Mouse (Mus musculus) heart, embryonic 16.5 days (tissue): Measurements from ENCODE around the gene Zbed4. TPM values are rescaled to one million over a fixed set of nuclear protein-coding genes. Genes with fewer than 3 reads are reported as not detected.
A peak's percentile ranks its signal among the peaks of the same experiment; 100 is the strongest.

Experiments
- ATAC-seq: fragments of 200-750 bp; cut with Nextera tagmentation; replicated peaks from 2 replicates; pipeline ENCODE4 v1.8.0; 2017; ENCODE audit warnings: moderate number of reproducible peaks; ENCODE audit not compliant: insufficient read depth, low FRiP score; ENCODE audit errors: extremely low read depth
- H3K27ac ChIP-seq: fragments of 300-500 bp; sonication (generic); 2 replicates; pipeline ENCODE4 v1.5.1; 2014; ENCODE audit warnings: mild to moderate bottlenecking, low read length, control low read depth, moderate library complexity
- H3K27me3 ChIP-seq: fragments of 300-500 bp; sonication (generic); 2 replicates; pipeline ENCODE4 v1.6.1; 2014; ENCODE audit warnings: low read length, mixed read lengths; ENCODE audit not compliant: control insufficient read depth, insufficient read depth
- H3K36me3 ChIP-seq: fragments of 300-500 bp; sonication (generic); 2 replicates; pipeline ENCODE4 v1.6.1; 2014; ENCODE audit not compliant: control insufficient read depth, insufficient read depth
- H3K4me1 ChIP-seq: fragments of 300-500 bp; sonication (generic); 2 replicates; pipeline ENCODE4 v1.6.1; 2014; ENCODE audit warnings: low read length, mixed read lengths; ENCODE audit not compliant: control insufficient read depth, insufficient read depth
- H3K4me2 ChIP-seq: fragments of 300-500 bp; sonication (generic); 2 replicates; pipeline ENCODE4 v1.6.1; 2014; ENCODE audit warnings: low read depth, mild to moderate bottlenecking, control low read depth, low read length
- H3K4me3 ChIP-seq: fragments of 300-500 bp; sonication (generic); 2 replicates; pipeline ENCODE4 v1.5.1; 2014; ENCODE audit warnings: mild to moderate bottlenecking, control low read depth, low read length
- H3K9ac ChIP-seq: fragments of 300-500 bp; sonication (generic); 2 replicates; pipeline ENCODE4 v1.6.1; 2014; ENCODE audit warnings: low read length, control low read depth
- H3K9me3 ChIP-seq: fragments of 300-500 bp; sonication (generic); replicated peaks from 2 replicates; pipeline ENCODE4 v1.6.1; 2016; ENCODE audit warnings: low read length; ENCODE audit not compliant: control insufficient read depth
- WGBS: fragments of 180-500 bp; shearing (Covaris S2); extraction: QIAGEN DNeasy Blood & Tissue Kit; methylation state at CpG from one replicate; pipeline ENCODE4 v1.1.7; 2014; 5-methylcytosine and 5-hydroxymethylcytosine counted together
- polyA plus RNA-seq: library from polyadenylated mRNA; unstranded; fragments of >200 nt; fragmentation: Nextera tagmentation; extraction: Ambion mirVana; gene quantifications from 2 replicates; pipeline ENCODE4 v1.2.1, GENCODE M21; 2015

The Zbed4 gene
- polyA plus RNA-seq, 1 experiment from 2014 or later = 14.1 TPM

- H3K27ac ChIP-seq = no peak overlapping the region
- H3K4me1 ChIP-seq = peaks cover 24% of the 10 kb centered on the region
- peaks cover 32% of the 10 kb centered on the region for H3K36me3 ChIP-seq
- H3K9me3 ChIP-seq = no peaks in the 10 kb centered on the region
- H3K27me3 ChIP-seq = no peaks in the 10 kb centered on the region
- no peak for ATAC-seq
- no peak overlapping the region for H3K4me2 ChIP-seq
- H3K4me3 ChIP-seq = no peak overlapping the region
- no peak overlapping the region for H3K9ac ChIP-seq
- WGBS = 85% methylated on average over 6 of the region's 6 CpGs
These were observed 76.0 kb downstream of the Zbed4 start for GRCm38 (mm10) chr15:88827466-88827865.

- WGBS = 24% methylated on average over 9 of the region's 9 CpGs
These were observed 76.7 kb downstream of the Zbed4 start for GRCm38 (mm10) chr15:88827991-88828799.

DNA sequence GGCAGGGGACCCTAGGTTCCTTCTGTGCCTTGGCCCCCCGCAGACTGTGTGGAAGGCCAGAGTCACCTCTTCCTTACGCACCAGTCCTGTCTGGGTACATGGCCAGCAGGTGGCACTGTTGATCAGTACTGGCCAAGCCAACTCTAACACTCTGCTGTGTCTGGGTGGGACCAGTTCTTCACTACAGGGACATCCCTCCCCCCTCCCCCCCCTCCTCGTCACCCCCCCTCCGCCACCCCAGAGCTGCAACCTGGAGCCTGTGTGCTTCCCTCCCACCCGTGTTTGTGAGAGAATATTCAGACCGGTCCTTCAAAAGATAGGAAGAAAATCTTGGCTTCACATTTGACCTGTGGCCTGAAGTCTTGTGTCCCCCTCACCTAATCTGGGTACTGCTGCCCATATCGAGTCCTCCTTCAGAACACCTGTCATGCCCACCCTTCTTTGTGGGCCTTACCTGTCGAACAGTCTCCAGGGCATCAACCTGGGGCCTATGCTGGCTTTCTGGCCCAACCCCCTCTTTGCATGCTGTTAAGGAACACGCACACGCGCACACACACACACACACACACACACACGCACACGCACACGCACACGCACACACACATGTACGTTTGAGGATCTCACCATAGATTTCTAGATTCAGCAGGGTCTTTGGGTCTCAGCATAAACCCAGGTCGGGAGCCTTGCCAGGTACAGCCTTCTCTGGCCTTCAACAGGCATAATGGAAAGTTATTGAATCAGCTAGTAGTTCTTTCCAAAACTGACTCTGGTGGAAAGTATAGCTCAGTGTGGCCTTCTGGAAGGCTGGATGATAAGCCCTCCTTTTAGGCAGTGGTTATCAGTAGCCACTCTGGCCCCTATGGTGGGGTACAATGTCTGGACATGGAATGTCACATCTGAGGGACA lies 77.6 kb downstream of the Zbed4 start:
- WGBS = 53% methylated on average over 15 of the region's 17 CpGs
- Histone ChIP-seq H3K27me3 (no peaks in the 10 kb centered on the region), H3K9ac (peak overlapping the region; percentile 23; the same call in 1 of the 2 replicates), H3K4me3 (no peak overlapping the region), H3K4me2 (no peak overlapping the region), H3K36me3 (peaks cover 21% of the 10 kb centered on the region), H3K27ac (no peak overlapping the region), H3K4me1 (peaks cover 29% of the 10 kb centered on the region), H3K9me3 (no peaks in the 10 kb centered on the region)
- peak; percentile 83 for ATAC-seq

More at GRCm38 (mm10) chr15:88827991-88828799, 76.7 kb downstream of the Zbed4 start:
- H3K9ac ChIP-seq = no peak overlapping the region
- peaks cover 29% of the 10 kb centered on the region for H3K4me1 ChIP-seq
- peak; percentile 16 for ATAC-seq
- H3K27me3 ChIP-seq = no peaks in the 10 kb centered on the region
- peaks cover 27% of the 10 kb centered on the region for H3K36me3 ChIP-seq
- no peaks in the 10 kb centered on the region for H3K9me3 ChIP-seq
- no peak overlapping the region for H3K4me2 ChIP-seq
- H3K4me3 ChIP-seq = no peak overlapping the region
- H3K27ac ChIP-seq = no peak overlapping the region

- Histone ChIP-seq H3K36me3 (peaks cover 14% of the 10 kb centered on the region), H3K27me3 (no peaks in the 10 kb centered on the region), H3K4me3 (no peak overlapping the region), H3K9ac (no peak overlapping the region), H3K9me3 (no peaks in the 10 kb centered on the region), H3K27ac (no peak overlapping the region), H3K4me1 (peaks cover 29% of the 10 kb centered on the region), H3K4me2 (no peak overlapping the region)
- WGBS = 62% methylated on average over 6 of the region's 6 CpGs
- no peak for ATAC-seq
These were observed 78.5 kb downstream of the Zbed4 start for GRCm38 (mm10) chr15:88829791-88830440.

GRCm38 (mm10) chr15:88830696-88831095 lies 79.2 kb downstream of the Zbed4 start:
- no peak for ATAC-seq
- Histone ChIP-seq H3K9me3 (no peaks in the 10 kb centered on the region), H3K4me3 (no peak overlapping the region), H3K27ac (no peak overlapping the region), H3K4me1 (peaks cover 29% of the 10 kb centered on the region), H3K36me3 (peaks cover 6% of the 10 kb centered on the region; the same call in 1 of the 2 replicates), H3K9ac (no peak overlapping the region), H3K4me2 (no peak overlapping the region), H3K27me3 (no peaks in the 10 kb centered on the region)
- 72% methylated on average over 5 of the region's 5 CpGs for WGBS

DNA sequence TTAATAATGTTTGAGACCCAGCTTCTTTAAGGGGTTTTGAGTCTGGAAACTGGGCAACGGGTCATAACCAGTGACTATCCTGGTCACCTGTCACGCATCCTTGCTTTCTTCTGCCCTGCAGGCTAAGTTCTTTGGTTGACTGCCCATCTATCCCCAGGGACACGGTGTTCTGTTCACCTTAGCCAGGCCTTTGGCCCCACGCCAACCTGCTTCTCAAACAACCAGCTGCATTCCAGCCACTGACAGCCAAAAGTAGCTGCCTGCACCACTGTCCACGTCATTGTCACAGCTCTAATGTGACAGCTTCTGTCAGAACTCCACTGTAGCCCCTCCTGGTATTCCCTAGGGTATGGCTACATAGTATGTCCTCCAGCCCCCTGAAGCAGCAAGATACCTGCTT lies 80.0 kb downstream of the Zbed4 start:
- H3K9ac ChIP-seq = peak overlapping the region; percentile 44
- 22% methylated on average over 5 of the region's 5 CpGs for WGBS

GRCm38 (mm10) chr15:88832536-88832935 lies 81.1 kb downstream of the Zbed4 start:
- no peaks in the 10 kb centered on the region for H3K9me3 ChIP-seq
- no peak overlapping the region for H3K4me2 ChIP-seq
- H3K4me3 ChIP-seq = no peak overlapping the region
- H3K9ac ChIP-seq = no peak overlapping the region
- H3K27ac ChIP-seq = peak overlapping the region; percentile 89; the same call in 1 of the 2 replicates
- H3K4me1 ChIP-seq = peaks cover 33% of the 10 kb centered on the region
- WGBS = 75% methylated on average over 9 of the region's 9 CpGs
- no peak for ATAC-seq
- no peaks in the 10 kb centered on the region for H3K27me3 ChIP-seq
- no peaks in the 10 kb centered on the region for H3K36me3 ChIP-seq

More for the DNA sequence above, 80.0 kb downstream of the Zbed4 start:
- Histone ChIP-seq H3K4me2 (no peak overlapping the region), H3K27me3 (no peaks in the 10 kb centered on the region), H3K27ac (peak overlapping the region; percentile 89), H3K4me1 (peaks cover 29% of the 10 kb centered on the region), H3K9me3 (no peaks in the 10 kb centered on the region), H3K4me3 (no peak overlapping the region), H3K36me3 (peaks cover 1% of the 10 kb centered on the region; the same call in 1 of the 2 replicates)
- ATAC-seq = peak; percentile 64
